Mouse (Mus musculus): ENCODE results near the gene Gpr18.

Gene Gpr18

GRCm38 (mm10) chr14:121960031-121960430, 44.5 kb upstream of the Gpr18 start:
- TF ChIP-seq CTCF (conservative IDR thresholded peaks at IDR 0.05; ENCODE audit: low read length), result no peak
- no peak for TF ChIP-seq NANOG (IDR thresholded peaks at IDR 0.05; ENCODE audit: borderline replicate concordance, low read length)
- TF ChIP-seq POU5F1 (IDR thresholded peaks at IDR 0.05; ENCODE audit: borderline replicate concordance, low read length), result no peak
- Histone ChIP-seq H3K36me3 (ENCODE audit: insufficient read depth, low read length) (peaks cover 10% of the 10 kb centered on the region; the same call in 1 of the 2 replicates), H3K4me3 (replicated peaks; ENCODE audit: low read length) (no peak overlapping the region), H3K27me3 (ENCODE audit: insufficient read depth, low read length) (no peaks in the 10 kb centered on the region), H3K9me3 (ENCODE audit: low read length) (no peaks in the 10 kb centered on the region), H3K4me1 (replicated peaks; ENCODE audit: low read depth, low read length) (peaks cover 6% of the 10 kb centered on the region; the same call in 1 of the 2 replicates)

DNA sequence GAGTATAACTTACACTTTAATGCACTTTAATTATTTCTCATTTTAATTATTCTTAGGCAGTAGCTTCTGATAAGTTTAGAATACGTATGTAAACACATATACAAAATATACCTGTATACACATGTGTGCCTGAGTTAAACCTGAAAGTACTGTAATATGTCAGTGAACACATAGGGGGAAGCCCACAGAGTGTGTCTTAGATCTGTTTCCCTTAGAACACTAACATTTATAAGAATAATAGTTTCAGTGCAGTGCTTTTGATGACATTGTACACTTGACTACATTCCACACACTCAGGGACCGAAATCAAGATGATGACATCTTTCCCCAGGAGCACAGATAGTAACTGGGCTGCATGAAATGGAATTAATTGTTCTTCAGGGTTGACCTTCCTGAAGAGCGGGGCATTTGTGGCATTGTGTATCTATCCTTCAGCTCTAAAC, 44.0 kb upstream of the Gpr18 start:
- Histone ChIP-seq H3K4me3 (replicated peaks; ENCODE audit: low read length) (no peak overlapping the region), H3K9me3 (ENCODE audit: low read length) (no peaks in the 10 kb centered on the region), H3K27me3 (ENCODE audit: insufficient read depth, low read length) (no peaks in the 10 kb centered on the region), H3K36me3 (ENCODE audit: insufficient read depth, low read length) (peaks cover 14% of the 10 kb centered on the region), H3K4me1 (replicated peaks; ENCODE audit: low read depth, low read length) (peaks cover 6% of the 10 kb centered on the region; the same call in 1 of the 2 replicates)
- no peak for TF ChIP-seq CTCF (conservative IDR thresholded peaks at IDR 0.05; ENCODE audit: low read length)

GRCm38 (mm10) chr14:121958751-121959537, 43.4 kb upstream of the Gpr18 start:
- Histone ChIP-seq H3K9me3 (ENCODE audit: low read length) (no peaks in the 10 kb centered on the region), H3K27me3 (ENCODE audit: insufficient read depth, low read length) (no peaks in the 10 kb centered on the region), H3K4me3 (replicated peaks; ENCODE audit: low read length) (no peak overlapping the region), H3K36me3 (ENCODE audit: insufficient read depth, low read length) (peaks cover 21% of the 10 kb centered on the region), H3K4me1 (replicated peaks; ENCODE audit: low read depth, low read length) (peaks cover 8% of the 10 kb centered on the region)
- TF ChIP-seq NANOG (IDR thresholded peaks at IDR 0.05; ENCODE audit: borderline replicate concordance, low read length) (no peak), POU5F1 (IDR thresholded peaks at IDR 0.05; ENCODE audit: borderline replicate concordance, low read length) (no peak), CTCF (conservative IDR thresholded peaks at IDR 0.05; ENCODE audit: low read length) (no peak)

DNA sequence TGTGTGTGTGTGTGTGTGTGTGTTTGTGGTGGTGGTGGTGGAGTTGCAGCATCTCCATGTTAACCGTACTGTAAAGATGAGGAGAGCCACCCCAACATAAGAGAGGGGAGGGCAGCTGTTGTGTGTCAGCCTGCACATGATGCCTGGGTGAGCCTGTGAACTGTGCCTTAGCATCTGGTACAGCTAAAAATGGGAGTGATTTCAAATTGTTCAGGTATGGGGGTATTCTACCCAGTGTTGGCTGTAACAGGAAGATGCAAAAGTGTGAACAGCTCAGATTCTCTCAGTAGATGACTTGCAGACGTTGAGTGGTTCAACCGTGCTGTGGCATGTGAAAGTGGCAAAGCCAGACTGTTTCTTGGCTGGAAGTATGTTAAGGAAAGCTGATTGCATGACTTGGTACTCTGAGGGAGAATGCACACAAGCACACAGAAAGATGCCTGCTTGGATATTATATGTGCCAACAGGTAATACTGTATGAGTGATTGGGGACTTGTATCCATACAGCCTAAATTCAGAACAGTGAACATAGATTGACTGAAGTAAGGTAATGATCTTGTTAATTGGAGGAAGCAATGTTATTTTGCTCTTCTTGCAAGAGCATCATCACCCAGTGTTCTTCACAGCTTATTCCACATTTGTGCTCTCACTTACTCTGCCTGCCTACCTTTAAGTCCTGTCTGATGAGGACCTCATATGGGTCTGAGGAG, 42.6 kb upstream of the Gpr18 start:
- no peak for TF ChIP-seq NANOG (IDR thresholded peaks at IDR 0.05; ENCODE audit: borderline replicate concordance, low read length)
- no peak for TF ChIP-seq CTCF (conservative IDR thresholded peaks at IDR 0.05; ENCODE audit: low read length)
- no peak for TF ChIP-seq POU5F1 (IDR thresholded peaks at IDR 0.05; ENCODE audit: borderline replicate concordance, low read length)
- Histone ChIP-seq H3K9me3 (ENCODE audit: low read length) (no peaks in the 10 kb centered on the region), H3K36me3 (ENCODE audit: insufficient read depth, low read length) (peaks cover 18% of the 10 kb centered on the region), H3K27me3 (ENCODE audit: insufficient read depth, low read length) (no peaks in the 10 kb centered on the region), H3K4me1 (replicated peaks; ENCODE audit: low read depth, low read length) (peaks cover 10% of the 10 kb centered on the region), H3K4me3 (replicated peaks; ENCODE audit: low read length) (no peak overlapping the region)

- Histone ChIP-seq H3K36me3 (ENCODE audit: insufficient read depth, low read length) (peaks cover 18% of the 10 kb centered on the region), H3K9me3 (ENCODE audit: low read length) (no peaks in the 10 kb centered on the region), H3K27me3 (ENCODE audit: insufficient read depth, low read length) (no peaks in the 10 kb centered on the region), H3K4me3 (replicated peaks; ENCODE audit: low read length) (no peak overlapping the region), H3K4me1 (replicated peaks; ENCODE audit: low read depth, low read length) (peaks cover 10% of the 10 kb centered on the region)
- TF ChIP-seq CTCF (conservative IDR thresholded peaks at IDR 0.05; ENCODE audit: low read length) (no peak), POU5F1 (IDR thresholded peaks at IDR 0.05; ENCODE audit: borderline replicate concordance, low read length) (no peak)
Measured at GRCm38 (mm10) chr14:121957176-121957871, 41.7 kb upstream of the Gpr18 start.

DNA sequence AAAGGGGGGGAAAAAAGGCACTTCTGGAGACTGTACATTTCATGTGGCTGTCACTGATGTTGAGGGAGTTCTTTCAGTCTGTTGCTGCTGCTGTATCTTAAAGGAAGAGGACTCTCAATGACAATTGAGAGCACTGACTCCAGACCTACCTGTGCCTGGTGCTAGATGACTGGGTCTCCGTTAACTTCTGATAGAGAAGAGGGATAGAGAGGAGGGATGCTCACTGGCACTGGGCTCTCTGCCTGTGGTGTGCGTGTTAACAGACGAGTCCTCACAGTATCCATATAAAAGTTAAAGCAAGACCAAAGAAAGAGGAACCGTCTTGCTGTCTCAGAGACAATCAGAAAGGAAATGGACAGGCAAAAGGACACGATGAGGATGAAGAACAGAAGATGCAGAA, 40.7 kb upstream of the Gpr18 start:
- H3K36me3 ChIP-seq (ENCODE audit: insufficient read depth, low read length), result peaks cover 17% of the 10 kb centered on the region
- H3K9me3 ChIP-seq (ENCODE audit: low read length), result no peaks in the 10 kb centered on the region
- TF ChIP-seq NANOG (IDR thresholded peaks at IDR 0.05; ENCODE audit: borderline replicate concordance, low read length), result no peak
- TF ChIP-seq CTCF (conservative IDR thresholded peaks at IDR 0.05; ENCODE audit: low read length), result no peak
- TF ChIP-seq POU5F1 (IDR thresholded peaks at IDR 0.05; ENCODE audit: borderline replicate concordance, low read length), result no peak
- H3K27me3 ChIP-seq (ENCODE audit: insufficient read depth, low read length), result no peaks in the 10 kb centered on the region
- no peak overlapping the region for H3K4me3 ChIP-seq (replicated peaks; ENCODE audit: low read length)
- peaks cover 19% of the 10 kb centered on the region for H3K4me1 ChIP-seq (replicated peaks; ENCODE audit: low read depth, low read length)

GRCm38 (mm10) chr14:121955176-121955795, 39.7 kb upstream of the Gpr18 start:
- Histone ChIP-seq H3K4me1 (replicated peaks; ENCODE audit: low read depth, low read length) (peaks cover 15% of the 10 kb centered on the region), H3K4me3 (replicated peaks; ENCODE audit: low read length) (no peak overlapping the region), H3K27me3 (ENCODE audit: insufficient read depth, low read length) (no peaks in the 10 kb centered on the region), H3K9me3 (ENCODE audit: low read length) (no peaks in the 10 kb centered on the region), H3K36me3 (ENCODE audit: insufficient read depth, low read length) (peaks cover 15% of the 10 kb centered on the region)
- TF ChIP-seq NANOG (IDR thresholded peaks at IDR 0.05; ENCODE audit: borderline replicate concordance, low read length) (no peak), POU5F1 (IDR thresholded peaks at IDR 0.05; ENCODE audit: borderline replicate concordance, low read length) (no peak), CTCF (conservative IDR thresholded peaks at IDR 0.05; ENCODE audit: low read length) (no peak)

DNA sequence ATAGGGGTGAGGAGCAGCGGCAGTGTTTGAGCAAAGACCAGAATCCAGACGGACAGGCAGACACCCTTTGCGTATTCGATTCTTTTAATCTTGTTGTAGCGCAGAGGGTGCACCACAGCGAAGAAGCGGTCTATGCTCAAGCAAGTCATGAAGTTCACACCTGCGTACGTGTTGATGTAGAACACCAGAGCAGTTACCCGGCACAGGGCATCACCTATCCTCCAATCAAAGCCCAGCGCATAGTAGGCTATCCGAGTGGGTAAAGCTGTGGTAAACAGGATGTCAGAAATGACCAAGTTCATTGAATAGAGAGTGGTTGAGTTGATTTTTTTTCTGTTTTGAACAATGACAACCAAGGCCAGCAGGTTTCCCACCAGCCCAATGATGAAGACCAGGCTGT, 39.0 kb upstream of the Gpr18 start:
- peaks cover 15% of the 10 kb centered on the region for H3K36me3 ChIP-seq (ENCODE audit: insufficient read depth, low read length)
- peaks cover 15% of the 10 kb centered on the region for H3K4me1 ChIP-seq (replicated peaks; ENCODE audit: low read depth, low read length)
- H3K27me3 ChIP-seq (ENCODE audit: insufficient read depth, low read length), result no peaks in the 10 kb centered on the region
- H3K4me3 ChIP-seq (replicated peaks; ENCODE audit: low read length), result no peak overlapping the region
- TF ChIP-seq CTCF (conservative IDR thresholded peaks at IDR 0.05; ENCODE audit: low read length), result no peak
- no peak for TF ChIP-seq POU5F1 (IDR thresholded peaks at IDR 0.05; ENCODE audit: borderline replicate concordance, low read length)
- TF ChIP-seq NANOG (IDR thresholded peaks at IDR 0.05; ENCODE audit: borderline replicate concordance, low read length), result no peak
- H3K9me3 ChIP-seq (ENCODE audit: low read length), result no peaks in the 10 kb centered on the region
